Mouse (Mus musculus): ENCODE data around the gene Ghr. TPM values are rescaled to one million over a fixed set of nuclear protein-coding genes. Genes with fewer than 3 reads are reported as not detected.

Ghr gene
- total and polyA plus RNA-seq, 2 experiments from 2014 or later, result 5.7 to 8.0 TPM

GRCm38 (mm10) chr15:3578286-3578980 is 4.9 kb downstream of the Ghr start:
- 63% methylated on average over 5 of the region's 5 CpGs for WGBS

GRCm38 (mm10) chr15:3569178-3569903 is 14.0 kb downstream of the Ghr start:
- H3K27me3 ChIP-seq (ENCODE audit: insufficient read depth, low read length), result no peaks in the 10 kb centered on the region
- ATAC-seq, result no peak
- H3K27ac ChIP-seq (ENCODE audit: low read depth, low read length), result no peak overlapping the region
- no peak overlapping the region for H3K4me3 ChIP-seq (ENCODE audit: low read depth, low read length)
- no peak for TF ChIP-seq CTCF (IDR thresholded peaks at IDR 0.05; ENCODE audit: low read depth)
- no peak for DNase-seq
- WGBS, result 95% methylated on average over 2 of the region's 2 CpGs
- no peak overlapping the region for H3K9ac ChIP-seq
- no peaks in the 10 kb centered on the region for H3K9me3 ChIP-seq (ENCODE audit: low read length)
- no peaks in the 10 kb centered on the region for H3K36me3 ChIP-seq (ENCODE audit: insufficient read depth)
- H3K4me1 ChIP-seq (ENCODE audit: insufficient read depth), result no peaks in the 10 kb centered on the region
- no peak overlapping the region for H3K4me2 ChIP-seq (ENCODE audit: low read depth)

More at GRCm38 (mm10) chr15:3578286-3578980, 4.9 kb downstream of the Ghr start:
- no peaks in the 10 kb centered on the region for H3K4me1 ChIP-seq (ENCODE audit: insufficient read depth)
- TF ChIP-seq CTCF (IDR thresholded peaks at IDR 0.05; ENCODE audit: low read depth), result no peak
- no peak for ATAC-seq
- no peak for DNase-seq
- no peak overlapping the region for H3K4me3 ChIP-seq (ENCODE audit: low read depth, low read length)
- no peak overlapping the region for H3K9ac ChIP-seq
- H3K27ac ChIP-seq (ENCODE audit: low read depth, low read length), result no peak overlapping the region
- no peak overlapping the region for H3K4me2 ChIP-seq (ENCODE audit: low read depth)
- H3K27me3 ChIP-seq (ENCODE audit: insufficient read depth, low read length), result peaks cover 4% of the 10 kb centered on the region
- H3K36me3 ChIP-seq (ENCODE audit: insufficient read depth), result no peaks in the 10 kb centered on the region
- no peaks in the 10 kb centered on the region for H3K9me3 ChIP-seq (ENCODE audit: low read length)

DNA sequence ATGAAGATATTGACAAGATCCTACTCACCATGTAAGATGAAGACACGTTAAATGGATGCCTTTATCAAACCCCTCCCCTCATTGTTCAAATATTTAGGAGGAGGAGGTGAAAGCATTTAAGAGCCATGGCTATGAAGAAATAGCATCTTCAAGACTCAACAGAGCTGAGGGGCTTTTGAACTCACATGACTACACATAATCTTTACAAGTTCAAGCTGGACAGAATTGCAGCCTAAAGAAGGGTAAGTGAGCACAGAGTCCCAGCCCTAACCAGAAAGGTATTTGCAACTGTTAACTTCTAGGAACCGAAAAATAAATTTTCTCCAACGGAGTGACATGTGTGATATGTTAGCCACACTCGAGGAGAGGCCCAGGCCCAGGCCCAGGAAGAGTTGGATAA is 18.7 kb downstream of the Ghr start:
- no peak for TF ChIP-seq CTCF (IDR thresholded peaks at IDR 0.05; ENCODE audit: low read depth)
- no peak overlapping the region for H3K4me3 ChIP-seq (ENCODE audit: low read depth, low read length)
- H3K27ac ChIP-seq (ENCODE audit: low read depth, low read length), result no peak overlapping the region
- no peaks in the 10 kb centered on the region for H3K27me3 ChIP-seq (ENCODE audit: insufficient read depth, low read length)
- H3K36me3 ChIP-seq (ENCODE audit: insufficient read depth), result no peaks in the 10 kb centered on the region
- DNase-seq (no peak), ATAC-seq (no peak)
- no peak overlapping the region for H3K4me2 ChIP-seq (ENCODE audit: low read depth)
- H3K4me1 ChIP-seq (ENCODE audit: insufficient read depth), result no peaks in the 10 kb centered on the region
- H3K9me3 ChIP-seq (ENCODE audit: low read length), result no peaks in the 10 kb centered on the region
- WGBS, result 65% methylated on average over 4 of the region's 4 CpGs
- no peak overlapping the region for H3K9ac ChIP-seq

DNA sequence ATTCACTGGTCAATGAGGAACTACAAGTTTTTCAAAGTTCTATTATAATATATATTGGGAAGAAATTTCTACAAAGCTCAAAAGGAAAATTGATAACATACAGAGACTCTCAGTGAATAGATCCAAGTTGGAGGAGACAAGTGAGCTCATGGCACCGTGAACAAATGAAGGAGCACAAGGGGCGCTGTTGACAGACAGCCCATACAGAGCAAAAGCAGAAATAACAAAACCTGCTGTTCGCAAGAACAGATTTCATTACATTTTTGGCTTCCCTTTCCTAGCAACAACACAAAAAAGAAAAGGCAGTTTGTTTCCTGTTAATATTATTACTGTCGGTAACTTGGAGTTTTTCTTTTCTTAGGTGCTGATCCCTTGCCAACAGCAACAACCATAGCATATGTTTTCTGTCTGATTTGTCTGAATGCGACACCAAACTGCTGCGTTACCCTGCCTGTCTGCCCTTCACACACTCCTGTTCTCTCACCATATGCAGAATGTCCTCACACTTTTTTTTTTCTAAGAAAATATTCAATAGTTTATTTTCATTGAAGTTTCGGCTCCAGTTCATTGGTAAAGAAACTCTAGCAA is 19.3 kb downstream of the Ghr start:
- H3K27ac ChIP-seq (ENCODE audit: low read depth, low read length), result no peak overlapping the region
- WGBS, result 22% methylated on average over 7 of the region's 7 CpGs
- no peaks in the 10 kb centered on the region for H3K36me3 ChIP-seq (ENCODE audit: insufficient read depth)
- TF ChIP-seq CTCF (IDR thresholded peaks at IDR 0.05; ENCODE audit: low read depth), result peak; percentile 34
- H3K4me3 ChIP-seq (ENCODE audit: low read depth, low read length), result no peak overlapping the region
- H3K4me1 ChIP-seq (ENCODE audit: insufficient read depth), result no peaks in the 10 kb centered on the region
- DNase-seq, result peak; percentile 31
- H3K27me3 ChIP-seq (ENCODE audit: insufficient read depth, low read length), result no peaks in the 10 kb centered on the region
- H3K9me3 ChIP-seq (ENCODE audit: low read length), result no peaks in the 10 kb centered on the region
- peak; percentile 77 for ATAC-seq
- no peak overlapping the region for H3K4me2 ChIP-seq (ENCODE audit: low read depth)
- no peak overlapping the region for H3K9ac ChIP-seq

- 74% methylated on average over 1 of the region's 1 CpGs for WGBS
- H3K36me3 ChIP-seq (ENCODE audit: insufficient read depth), result no peaks in the 10 kb centered on the region
Measured at GRCm38 (mm10) chr15:3563473-3563872, 19.8 kb downstream of the Ghr start.

GRCm38 (mm10) chr15:3558524-3558923 is 24.8 kb downstream of the Ghr start:
- no peaks in the 10 kb centered on the region for H3K4me1 ChIP-seq (ENCODE audit: insufficient read depth)
- H3K36me3 ChIP-seq (ENCODE audit: insufficient read depth), result no peaks in the 10 kb centered on the region
- H3K4me3 ChIP-seq (ENCODE audit: low read depth, low read length), result no peak overlapping the region
- H3K27ac ChIP-seq (ENCODE audit: low read depth, low read length), result no peak overlapping the region
- no peaks in the 10 kb centered on the region for H3K9me3 ChIP-seq (ENCODE audit: low read length)
- TF ChIP-seq CTCF (IDR thresholded peaks at IDR 0.05; ENCODE audit: low read depth), result no peak
- H3K9ac ChIP-seq, result no peak overlapping the region
- no peaks in the 10 kb centered on the region for H3K27me3 ChIP-seq (ENCODE audit: insufficient read depth, low read length)
- no peak for DNase-seq
- H3K4me2 ChIP-seq (ENCODE audit: low read depth), result no peak overlapping the region
- 89% methylated on average over 3 of the region's 3 CpGs for WGBS
- no peak for ATAC-seq

More at GRCm38 (mm10) chr15:3563473-3563872, 19.8 kb downstream of the Ghr start:
- no peak overlapping the region for H3K4me2 ChIP-seq (ENCODE audit: low read depth)
- no peaks in the 10 kb centered on the region for H3K27me3 ChIP-seq (ENCODE audit: insufficient read depth, low read length)
- no peak overlapping the region for H3K4me3 ChIP-seq (ENCODE audit: low read depth, low read length)
- H3K9me3 ChIP-seq (ENCODE audit: low read length), result no peaks in the 10 kb centered on the region
- no peak for TF ChIP-seq CTCF (IDR thresholded peaks at IDR 0.05; ENCODE audit: low read depth)
- no peaks in the 10 kb centered on the region for H3K4me1 ChIP-seq (ENCODE audit: insufficient read depth)
- H3K27ac ChIP-seq (ENCODE audit: low read depth, low read length), result no peak overlapping the region
- H3K9ac ChIP-seq, result no peak overlapping the region
- DNase-seq (no peak), ATAC-seq (no peak)

DNA sequence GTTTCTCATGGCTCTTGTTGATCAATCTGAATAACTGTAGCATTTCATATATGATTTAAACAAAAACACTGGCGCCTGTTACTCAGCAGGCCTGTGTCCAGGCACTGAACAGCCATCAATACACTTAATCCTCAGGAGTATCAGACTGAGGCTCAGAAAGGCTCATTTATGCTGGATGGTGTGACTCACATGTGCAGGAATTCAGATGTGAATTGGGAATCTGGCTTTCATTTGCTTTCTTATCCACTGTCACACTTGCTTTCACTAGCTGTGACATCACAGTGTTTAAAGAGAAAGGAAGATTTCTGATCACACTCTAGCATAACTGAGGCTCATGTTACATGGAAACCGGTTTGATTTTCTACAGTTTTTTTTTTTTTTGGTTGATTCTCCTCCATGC is 39.0 kb downstream of the Ghr start:
- Histone ChIP-seq H3K4me2 (ENCODE audit: low read depth) (no peak overlapping the region), H3K9me3 (ENCODE audit: low read length) (no peaks in the 10 kb centered on the region), H3K4me3 (ENCODE audit: low read depth, low read length) (no peak overlapping the region), H3K4me1 (ENCODE audit: insufficient read depth) (no peaks in the 10 kb centered on the region), H3K27me3 (ENCODE audit: insufficient read depth, low read length) (no peaks in the 10 kb centered on the region), H3K27ac (ENCODE audit: low read depth, low read length) (no peak overlapping the region), H3K36me3 (ENCODE audit: insufficient read depth) (no peaks in the 10 kb centered on the region), H3K9ac (no peak overlapping the region)
- DNase-seq (no peak), ATAC-seq (no peak)
- no peak for TF ChIP-seq CTCF (IDR thresholded peaks at IDR 0.05; ENCODE audit: low read depth)
- WGBS, result 92% methylated on average over 2 of the region's 2 CpGs
